Mouse (Mus musculus): ENCODE data around the gene Eqtn.
A peak's percentile ranks its signal among the peaks of the same experiment; 100 is the strongest.

Gene Eqtn

DNA sequence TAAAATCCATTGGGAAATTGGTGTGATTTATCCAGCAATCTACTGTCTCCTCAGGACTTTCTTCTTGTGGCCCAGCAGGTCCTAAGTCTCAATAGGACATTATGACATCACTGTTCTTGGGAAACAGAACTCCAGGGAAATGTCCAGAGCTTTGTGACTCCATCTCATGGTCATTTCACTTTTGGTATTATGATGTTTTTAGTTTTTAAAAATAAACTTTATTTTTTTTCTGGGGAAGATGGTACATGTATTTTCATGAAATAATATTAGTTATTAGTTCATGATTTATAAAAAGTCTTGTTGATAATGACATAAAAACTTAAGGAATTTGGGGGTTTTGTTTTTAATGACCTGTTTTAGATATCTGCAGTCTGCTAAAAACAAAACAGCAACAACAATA is at the start of gene Eqtn:
Eqtn (minus strand) TSS at position 101 of the 400 bp plus-strand sequence.
- DNase-seq (ENCODE audit: low read depth) = no peak

DNA sequence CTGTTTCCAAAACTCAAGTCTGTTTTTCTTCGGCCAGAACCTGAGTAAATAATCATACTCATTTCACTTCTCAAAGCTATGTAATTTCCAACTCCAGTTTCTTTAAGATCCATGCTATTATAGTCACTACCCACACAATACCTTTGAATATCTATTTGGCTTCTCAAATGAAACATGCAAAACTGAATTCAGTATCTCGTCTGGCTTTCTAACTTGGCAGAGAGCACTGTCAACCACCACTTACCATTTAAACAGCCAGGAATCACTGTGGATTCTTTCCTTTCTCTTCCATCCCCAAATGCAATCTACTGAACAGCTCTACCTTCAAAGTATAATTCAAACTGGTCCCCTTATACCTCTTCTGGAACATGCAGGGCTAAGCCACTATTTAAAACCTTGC is 44.7 kb upstream of the Eqtn start:
- DNase-seq (ENCODE audit: low read depth) = no peak

DNA sequence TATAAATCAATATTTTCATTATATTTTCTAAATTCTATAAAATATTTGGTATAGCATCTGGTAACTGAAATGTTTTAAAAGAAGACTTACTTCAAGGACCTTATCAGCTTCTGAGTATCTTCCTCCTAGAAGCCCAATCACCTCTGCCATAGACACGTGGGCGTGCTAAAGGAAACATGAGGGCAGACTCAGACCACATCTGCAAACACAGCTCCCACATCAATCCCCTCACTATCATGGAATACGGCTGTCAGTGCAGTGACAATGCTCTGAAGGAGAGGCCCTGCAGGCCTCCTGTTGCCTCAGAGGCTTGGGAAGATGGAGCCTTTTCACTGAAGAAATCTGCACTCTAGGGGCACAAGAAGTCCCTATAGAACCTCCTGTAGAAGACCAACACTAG is 24.1 kb upstream of the Eqtn start:
- DNase-seq (ENCODE audit: low read depth) = no peak

DNA sequence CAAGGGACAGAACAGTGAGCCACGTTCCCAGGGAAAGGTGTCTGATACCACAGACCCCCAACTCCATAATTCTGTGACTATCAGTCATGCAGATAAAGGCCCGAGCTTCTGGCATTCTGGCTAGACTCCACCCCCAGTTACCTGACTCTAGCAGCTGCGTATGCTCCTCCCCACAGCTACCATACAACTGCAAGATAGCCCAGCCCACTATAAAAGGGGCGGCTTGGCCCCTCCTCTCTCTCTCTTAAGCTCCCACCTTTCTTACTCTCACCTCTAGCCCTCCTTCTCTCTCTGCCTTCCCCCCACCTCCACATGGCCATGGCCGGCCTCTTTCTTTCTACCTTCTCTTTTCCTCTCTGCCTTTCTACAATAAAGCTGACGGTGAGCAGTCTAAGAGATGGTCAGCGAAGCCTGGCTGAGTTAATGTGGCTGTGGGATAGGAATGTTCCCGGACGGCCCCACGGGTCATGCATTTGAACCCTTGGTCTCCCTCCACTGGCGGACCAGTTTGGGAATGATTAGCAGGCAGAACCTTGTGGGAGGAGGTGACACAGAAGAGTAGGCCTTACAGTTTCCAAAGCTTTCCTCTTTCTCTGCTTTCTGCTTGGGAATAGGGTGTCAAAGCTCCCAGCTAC is 12.7 kb upstream of the Eqtn start:
- no peak for DNase-seq (ENCODE audit: low read depth)

DNA sequence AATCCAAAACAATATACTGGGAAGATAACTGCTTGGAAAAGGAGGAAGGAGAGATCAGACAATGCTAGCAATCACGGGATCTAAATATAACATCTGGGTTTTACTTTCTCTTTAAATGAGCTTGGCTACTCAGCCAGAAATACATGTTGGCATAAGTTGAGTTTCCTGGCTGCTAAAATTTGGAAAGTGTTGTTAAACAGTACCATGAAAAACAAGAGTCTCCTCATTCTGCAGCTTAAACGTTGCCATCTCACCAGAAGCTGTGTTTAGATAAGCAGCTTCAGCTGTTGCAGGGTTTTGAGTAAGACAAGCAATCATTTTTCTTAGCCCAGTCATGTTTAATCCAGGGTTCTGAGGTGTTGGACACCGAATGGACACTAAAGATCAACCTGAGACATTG is 26.9 kb downstream of the Eqtn start:
- no peak for DNase-seq (ENCODE audit: low read depth)

DNA sequence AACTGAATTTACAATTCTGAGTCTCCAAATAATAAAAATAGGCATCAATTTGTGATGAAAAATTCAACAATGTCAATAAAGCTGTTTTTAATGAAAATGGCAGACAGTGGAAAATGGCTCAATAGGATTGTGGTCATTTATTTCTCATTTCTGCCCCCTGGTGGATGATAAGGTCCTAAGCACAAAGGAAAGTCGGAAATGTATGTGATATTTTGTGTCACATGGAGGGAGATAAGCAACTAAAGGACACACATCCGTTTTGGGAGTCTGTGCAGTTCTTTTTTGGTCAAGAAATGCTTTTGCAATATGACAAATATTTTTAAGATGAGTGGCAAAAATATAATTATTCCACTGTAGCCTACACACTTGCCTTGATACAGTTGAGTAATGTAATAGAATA is 27.9 kb downstream of the Eqtn start:
- DNase-seq (ENCODE audit: low read depth) = peak; percentile 16
